Mouse (Mus musculus): ENCODE measurements around the gene Vmn2r92.
"Not testable (repeated sequence)": the region's sequence is repeated elsewhere in the genome, so short reads cannot be mapped to it uniquely, and the experiment has no call there.

The Vmn2r92 gene

DNA sequence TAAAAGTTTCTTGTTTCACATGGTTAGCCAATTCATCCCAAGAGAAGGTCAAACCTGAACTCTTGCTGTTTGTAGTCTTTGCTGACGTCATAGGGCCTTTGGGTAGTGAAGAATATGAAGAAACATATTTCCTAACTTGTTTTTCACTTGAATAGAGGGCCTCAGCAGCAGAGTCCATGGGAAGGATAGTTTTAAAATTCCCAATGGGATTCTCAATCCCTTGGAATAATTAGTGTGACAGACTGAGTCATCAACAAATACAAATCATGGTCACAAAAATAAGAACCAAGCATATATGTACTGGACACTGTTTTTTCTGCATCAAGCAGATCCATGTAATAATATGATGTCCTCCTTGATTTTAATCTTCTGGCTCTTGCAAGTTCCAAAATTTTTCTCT is at the start of gene Vmn2r92:
Gene Vmn2r92, plus strand, starts transcription at position 301 of the 400 bp plus-strand sequence.
- DNase-seq (ENCODE audit: low spot score): not testable (repeated sequence)

DNA sequence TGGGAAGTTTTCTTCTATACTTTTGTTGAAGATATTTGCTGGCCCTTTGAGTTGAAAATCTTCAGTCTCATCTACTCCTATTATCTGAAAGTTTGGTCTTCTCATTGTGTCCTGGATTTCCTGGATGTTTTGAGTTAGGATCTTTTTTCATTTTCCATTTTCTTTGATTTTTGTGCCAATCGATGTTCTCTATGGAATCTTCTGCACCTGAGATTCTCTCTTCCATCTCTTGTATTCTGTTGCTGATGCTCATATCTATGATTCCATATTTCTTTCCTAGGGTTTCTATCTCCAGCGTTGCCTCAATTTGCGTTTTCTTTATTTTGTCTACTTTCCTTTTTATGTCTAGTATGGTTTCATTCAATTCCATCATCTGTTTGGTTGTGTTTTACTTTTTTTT is 49.4 kb upstream of the Vmn2r92 start:
- DNase-seq (ENCODE audit: low spot score): not testable (repeated sequence)

DNA sequence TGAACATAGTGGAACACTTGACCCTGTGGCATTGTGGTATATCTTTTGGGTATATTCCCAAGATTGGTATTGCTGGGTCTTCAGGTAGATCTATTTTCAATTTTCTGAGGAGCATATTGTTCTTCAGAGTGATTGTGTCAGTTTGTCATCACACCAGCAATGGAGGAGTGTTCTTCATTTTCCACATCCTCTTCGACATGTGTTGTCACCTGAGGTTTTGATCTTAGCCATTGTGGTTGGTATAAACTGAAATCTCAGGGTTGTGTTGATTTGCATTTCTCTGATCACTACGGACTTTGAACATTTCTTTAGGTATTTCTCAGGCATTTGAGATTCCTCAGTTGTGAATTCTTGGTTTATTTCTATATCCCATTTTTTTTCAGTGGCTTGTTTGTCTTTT is 9.5 kb downstream of the Vmn2r92 start:
- DNase-seq (ENCODE audit: low spot score): not testable (repeated sequence)

DNA sequence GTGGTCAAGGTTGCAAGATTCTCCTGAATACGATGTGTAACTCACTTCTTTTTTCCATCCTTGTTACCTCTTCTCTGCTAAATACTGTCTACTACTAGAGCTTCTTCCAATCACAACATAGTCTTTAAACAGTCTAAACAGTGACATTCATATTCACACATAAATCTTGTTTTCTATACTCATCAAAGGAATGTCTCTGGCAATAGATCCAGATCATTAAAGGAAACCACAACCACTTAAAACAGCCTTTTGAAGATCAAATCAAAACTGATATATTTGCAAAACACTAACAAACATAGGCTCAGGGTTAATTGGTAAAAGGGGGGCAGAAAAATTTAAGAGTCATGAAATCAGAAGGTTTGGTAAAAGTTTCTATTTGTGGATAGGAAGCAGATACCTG is 38.0 kb downstream of the Vmn2r92 start:
- DNase-seq (ENCODE audit: low spot score): no peak

DNA sequence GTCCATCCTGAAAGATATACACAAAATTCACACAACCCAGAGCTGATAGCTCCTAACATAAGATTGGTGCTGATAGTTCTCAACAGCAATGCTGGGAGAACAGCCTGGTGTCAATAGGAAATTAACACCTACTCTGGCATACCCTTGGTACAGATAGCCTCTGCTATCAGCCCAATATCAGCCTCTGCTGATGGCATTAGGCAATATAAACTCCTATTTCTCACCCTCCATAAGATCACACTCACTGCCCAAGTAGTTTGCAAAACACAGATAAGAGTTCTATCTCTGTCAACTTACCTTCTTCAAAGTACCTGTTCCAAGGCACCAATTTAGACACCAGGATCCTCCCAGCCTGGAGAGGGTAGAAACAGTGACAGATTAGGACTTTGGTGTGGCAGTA is 69.6 kb downstream of the Vmn2r92 start:
- no peak for DNase-seq (ENCODE audit: low spot score)

DNA sequence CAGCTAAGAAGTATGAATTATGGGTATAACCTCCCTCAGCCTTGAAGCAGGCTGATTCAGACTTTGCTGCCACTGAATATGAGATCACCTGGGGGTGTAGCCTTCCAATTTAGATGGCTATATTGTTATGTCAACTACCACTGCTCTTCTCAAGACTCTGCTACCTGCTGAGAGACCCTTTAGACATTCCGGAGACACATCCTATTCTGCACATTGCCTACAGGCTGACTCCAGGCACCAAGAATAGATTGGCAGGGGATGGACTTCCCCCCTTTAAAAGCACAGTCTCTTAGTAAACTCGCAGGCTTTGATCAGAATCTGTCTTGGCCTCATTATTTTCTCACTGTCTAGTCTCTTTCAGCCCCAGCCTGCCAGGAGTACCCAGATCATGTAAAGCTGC is 80.3 kb downstream of the Vmn2r92 start:
- DNase-seq (ENCODE audit: low spot score): no peak

DNA sequence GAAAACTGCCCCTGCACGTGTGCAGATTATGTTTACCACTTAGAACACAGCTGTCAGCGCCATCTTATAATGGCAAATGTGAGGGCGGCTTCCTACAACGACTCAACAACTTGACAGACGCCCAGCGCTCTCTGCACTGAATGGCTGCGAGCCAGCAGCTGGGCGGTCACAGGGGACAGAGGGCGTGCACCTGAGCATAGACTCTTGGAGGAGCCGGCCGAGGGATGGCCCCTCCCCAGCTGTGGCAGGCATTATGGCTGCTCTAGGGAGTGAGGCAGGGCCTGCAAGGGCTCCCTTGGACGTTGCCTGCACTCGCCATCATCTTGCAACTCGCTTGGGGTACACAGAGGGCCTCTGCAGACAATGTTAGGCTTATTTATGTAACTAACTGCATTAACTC is 85.2 kb downstream of the Vmn2r92 start:
- DNase-seq (ENCODE audit: low spot score): no peak

Data from retina, embryonic 14.5 days (tissue).